Mouse (Mus musculus) liver, embryonic 12.5 days (tissue): ENCODE measurements around the gene Wdr95. TPM values are rescaled to one million over a fixed set of nuclear protein-coding genes. Genes with fewer than 3 reads are reported as not detected.

ENCODE experiments used
- ATAC-seq: fragments of 200-750 bp; cut with Nextera tagmentation; 2 replicates; pipeline ENCODE4 v1.8.0; 2017; ENCODE audit warnings: moderate number of reproducible peaks, mild to moderate bottlenecking, moderate library complexity
- H3K27ac ChIP-seq: fragments of 300-500 bp; sonication (generic); 2 replicates; pipeline ENCODE4 v1.5.1; 2016; ENCODE audit warnings: mild to moderate bottlenecking
- H3K27me3 ChIP-seq: fragments of 300-500 bp; sonication (generic); replicated peaks from 2 replicates; pipeline ENCODE4 v1.6.1; 2016; ENCODE audit warnings: mild to moderate bottlenecking, moderate library complexity
- H3K36me3 ChIP-seq: fragments of 300-500 bp; sonication (generic); 2 replicates; pipeline ENCODE4 v1.6.1; 2016; ENCODE audit warnings: mild to moderate bottlenecking, moderate library complexity
- H3K4me1 ChIP-seq: fragments of 300-500 bp; sonication (generic); 2 replicates; pipeline ENCODE4 v1.6.1; 2016
- H3K4me2 ChIP-seq: fragments of 300-500 bp; sonication (generic); 2 replicates; pipeline ENCODE4 v1.6.1; 2016; ENCODE audit warnings: mild to moderate bottlenecking, moderate library complexity
- H3K4me3 ChIP-seq: fragments of 300-500 bp; sonication (generic); 2 replicates; pipeline ENCODE4 v1.5.1; 2016; ENCODE audit warnings: mild to moderate bottlenecking, moderate library complexity
- H3K9ac ChIP-seq: fragments of 300-500 bp; sonication (generic); 2 replicates; pipeline ENCODE4 v1.6.1; 2016; ENCODE audit warnings: mild to moderate bottlenecking, moderate library complexity
- H3K9me3 ChIP-seq: fragments of 300-500 bp; sonication (generic); replicated peaks from 2 replicates; pipeline ENCODE4 v1.6.1; 2016; ENCODE audit warnings: mild to moderate bottlenecking, moderate library complexity
- WGBS: fragments of 180-500 bp; shearing (Covaris S2); methylation state at CpG from one replicate; pipeline ENCODE4 v1.1.7; 2016; ENCODE audit not compliant: insufficient replicate concordance; 5-methylcytosine and 5-hydroxymethylcytosine counted together
- polyA plus RNA-seq: library from polyadenylated mRNA; unstranded; fragments of >200 nt; fragmentation: Nextera tagmentation; extraction: Ambion mirVana; gene quantifications from 2 replicates; pipeline ENCODE4 v1.2.1, GENCODE M21; 2016

Wdr95 gene
- polyA plus RNA-seq, 1 experiment from 2014 or later, result not detected

GRCm38 (mm10) chr5:149658741-149659413, 130.4 kb downstream of the Wdr95 start:
- ATAC-seq, result no peak
- WGBS, result 46% methylated on average over 9 of the region's 9 CpGs
- Histone ChIP-seq H3K27ac (no peak overlapping the region), H3K9me3 (peaks cover 7% of the 10 kb centered on the region; the same call in 1 of the 2 replicates), H3K27me3 (peaks cover 2% of the 10 kb centered on the region), H3K9ac (no peak overlapping the region), H3K36me3 (no peaks in the 10 kb centered on the region), H3K4me3 (no peak overlapping the region), H3K4me2 (no peak overlapping the region), H3K4me1 (no peaks in the 10 kb centered on the region; the same call in 1 of the 2 replicates)

GRCm38 (mm10) chr5:149659414-149659780, 130.9 kb downstream of the Wdr95 start:
- Histone ChIP-seq H3K9me3 (peaks cover 7% of the 10 kb centered on the region; the same call in 1 of the 2 replicates), H3K27me3 (peaks cover 5% of the 10 kb centered on the region), H3K4me1 (no peaks in the 10 kb centered on the region; the same call in 1 of the 2 replicates), H3K36me3 (no peaks in the 10 kb centered on the region), H3K4me3 (no peak overlapping the region), H3K9ac (no peak overlapping the region), H3K4me2 (no peak overlapping the region), H3K27ac (no peak overlapping the region)
- ATAC-seq, result no peak
- 45% methylated on average over 9 of the region's 9 CpGs for WGBS

GRCm38 (mm10) chr5:149661428-149661827, 132.9 kb downstream of the Wdr95 start:
- WGBS, result 75% methylated on average over 6 of the region's 6 CpGs
- ATAC-seq, result no peak

More at GRCm38 (mm10) chr5:149661428-149661827, 132.9 kb downstream of the Wdr95 start:
- H3K9me3 ChIP-seq, result peaks cover 7% of the 10 kb centered on the region; the same call in 1 of the 2 replicates
- H3K4me2 ChIP-seq, result no peak overlapping the region
- no peaks in the 10 kb centered on the region; the same call in 1 of the 2 replicates for H3K4me1 ChIP-seq
- H3K4me3 ChIP-seq, result no peak overlapping the region
- H3K9ac ChIP-seq, result no peak overlapping the region
- H3K27ac ChIP-seq, result no peak overlapping the region
- H3K36me3 ChIP-seq, result no peaks in the 10 kb centered on the region
- H3K27me3 ChIP-seq, result peaks cover 5% of the 10 kb centered on the region

Other genes with a start within 250 kb of the Wdr95 start
- gene Medag, start 116.9 kb upstream of the Wdr95 start, polyA plus RNA-seq, result 0.35 and 0.57 TPM in 2 replicates
- gene Tex26, start 89.0 kb upstream of the Wdr95 start, polyA plus RNA-seq, result 0.13 and 0.18 TPM in 2 replicates
- gene Hsph1, start 107.7 kb downstream of the Wdr95 start, polyA plus RNA-seq, result 69.5 and 76.4 TPM in 2 replicates
- gene B3glct, start 149.6 kb downstream of the Wdr95 start, polyA plus RNA-seq, result 7.5 and 8.4 TPM in 2 replicates